Mouse (Mus musculus): ENCODE measurements around the gene Pou2f2. TPM values are rescaled to one million over a fixed set of nuclear protein-coding genes. Genes with fewer than 3 reads are reported as not detected.

Gene Pou2f2
- polyA plus RNA-seq, 1 experiment from 2014 or later, result 3.2 TPM

DNA sequence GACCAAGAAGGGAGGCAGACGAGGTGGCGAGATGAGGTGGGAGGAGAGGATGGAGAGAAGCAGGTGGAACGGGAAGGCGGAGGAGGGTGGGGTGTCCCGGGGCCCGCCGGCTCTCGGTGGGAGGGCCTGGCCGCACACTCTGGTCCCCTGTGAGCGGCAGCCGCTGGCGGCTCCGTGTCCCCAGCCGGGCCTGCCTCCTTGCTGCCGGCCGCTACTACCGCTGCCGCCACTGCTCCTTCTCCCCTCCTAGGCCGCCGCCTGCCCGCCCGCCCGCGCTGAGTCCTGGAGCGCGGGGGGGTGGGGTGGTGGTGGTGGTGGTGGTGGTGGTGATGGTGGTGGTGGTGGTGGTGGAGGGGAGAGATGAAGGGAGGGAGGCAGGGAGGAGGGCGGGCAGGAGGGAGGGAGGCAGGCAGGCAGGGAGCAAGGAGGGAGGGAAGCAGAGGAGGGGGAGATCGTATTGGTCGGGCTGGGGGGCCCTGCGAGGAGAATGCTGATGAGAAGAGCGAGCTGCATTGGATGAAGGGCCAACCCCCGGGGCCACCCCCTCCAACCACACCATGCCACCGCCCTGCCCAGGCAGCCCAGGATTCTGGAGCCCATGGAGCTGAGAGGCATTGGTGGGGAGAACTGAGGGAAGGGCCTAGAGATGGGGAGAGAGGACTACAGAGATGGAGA lies 106.7 kb downstream of the Pou2f2 start:
- WGBS, result 2% methylated on average over 22 of the region's 33 CpGs
- Histone ChIP-seq H3K9me3 (ENCODE audit: control insufficient read depth, low read length) (no peaks in the 10 kb centered on the region), H3K4me3 (ENCODE audit: low read depth, low read length) (peak overlapping the region; percentile 68), H3K4me1 (replicated peaks; ENCODE audit: control insufficient read depth, insufficient read depth, low read length) (peaks cover 32% of the 10 kb centered on the region), H3K4me2 (peak overlapping the region; percentile 96), H3K9ac (ENCODE audit: low read depth, low read length) (peak overlapping the region; percentile 78), H3K27me3 (replicated peaks; ENCODE audit: control insufficient read depth, insufficient read depth, low read length) (no peaks in the 10 kb centered on the region), H3K27ac (ENCODE audit: low read depth, low read length) (peak overlapping the region; percentile 70), H3K36me3 (ENCODE audit: control insufficient read depth, insufficient read depth, low read length) (peaks cover 4% of the 10 kb centered on the region)
- no peak for ATAC-seq (replicated peaks; ENCODE audit: low FRiP score)
- DNase-seq (ENCODE audit: low spot score), result peak; percentile 61

DNA sequence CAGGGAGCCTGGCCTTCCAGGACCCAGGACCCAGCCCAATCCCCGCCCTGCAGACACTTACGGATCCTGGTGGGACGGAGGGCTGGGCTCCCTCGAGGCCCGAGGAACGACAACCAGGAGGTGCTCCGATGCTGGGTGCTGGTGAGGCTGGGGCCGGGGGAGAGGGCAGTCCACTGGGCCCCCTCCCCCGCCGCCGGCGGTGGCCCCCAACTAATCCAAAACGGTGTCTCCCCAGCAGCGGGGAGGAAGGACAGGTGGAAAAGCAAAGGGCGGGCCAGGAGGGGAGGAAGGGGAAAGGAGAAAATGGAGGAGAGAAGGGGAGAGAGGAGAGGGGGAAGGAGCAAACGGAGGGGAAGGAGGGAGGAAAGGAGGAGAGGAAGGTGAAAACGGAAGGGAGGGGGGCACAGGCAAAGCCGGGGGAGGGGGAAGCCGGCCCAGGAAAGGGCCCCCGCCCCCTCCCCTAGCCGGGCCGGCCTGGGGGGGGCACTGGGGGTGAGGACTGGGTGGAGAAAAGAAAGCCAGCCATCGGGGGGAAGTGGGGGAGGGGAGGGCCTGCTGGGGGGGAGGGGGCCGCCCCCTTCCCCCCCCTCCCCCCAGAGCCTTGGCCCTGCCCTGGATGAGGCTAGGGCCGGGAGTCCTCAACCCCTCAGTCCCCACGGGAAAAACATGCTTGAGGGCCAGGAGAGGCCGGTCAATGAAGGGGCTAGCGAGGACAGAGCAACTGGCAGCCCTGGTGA lies 107.4 kb downstream of the Pou2f2 start, which contains the start of the genes Grik5 and Zfp574:
Gene Grik5 (minus strand): TSS at position 368 of the 737 bp plus-strand sequence.
Gene Zfp574 (plus strand): TSS at position 589 of the 737 bp plus-strand sequence.
- no peaks in the 10 kb centered on the region for H3K27me3 ChIP-seq (replicated peaks; ENCODE audit: control insufficient read depth, insufficient read depth, low read length)
- peak within 1 kb of the TSS; percentile 78 for H3K9ac ChIP-seq (ENCODE audit: low read depth, low read length)
- H3K9me3 ChIP-seq (ENCODE audit: control insufficient read depth, low read length), result no peaks in the 10 kb centered on the region
- H3K27ac ChIP-seq (ENCODE audit: low read depth, low read length), result peak within 1 kb of the TSS; percentile 70
- peak within 1 kb of the TSS; percentile 68 for H3K4me3 ChIP-seq (ENCODE audit: low read depth, low read length)
- peaks cover 8% of the 10 kb centered on the region for H3K36me3 ChIP-seq (ENCODE audit: control insufficient read depth, insufficient read depth, low read length)
- H3K4me1 ChIP-seq (replicated peaks; ENCODE audit: control insufficient read depth, insufficient read depth, low read length), result peaks cover 32% of the 10 kb centered on the region
- 4% methylated on average over 27 of the region's 28 CpGs for WGBS
- DNase-seq (ENCODE audit: low spot score) (no peak), ATAC-seq (replicated peaks; ENCODE audit: low FRiP score) (no peak)
- H3K4me2 ChIP-seq, result peak within 1 kb of the TSS; percentile 96

DNA sequence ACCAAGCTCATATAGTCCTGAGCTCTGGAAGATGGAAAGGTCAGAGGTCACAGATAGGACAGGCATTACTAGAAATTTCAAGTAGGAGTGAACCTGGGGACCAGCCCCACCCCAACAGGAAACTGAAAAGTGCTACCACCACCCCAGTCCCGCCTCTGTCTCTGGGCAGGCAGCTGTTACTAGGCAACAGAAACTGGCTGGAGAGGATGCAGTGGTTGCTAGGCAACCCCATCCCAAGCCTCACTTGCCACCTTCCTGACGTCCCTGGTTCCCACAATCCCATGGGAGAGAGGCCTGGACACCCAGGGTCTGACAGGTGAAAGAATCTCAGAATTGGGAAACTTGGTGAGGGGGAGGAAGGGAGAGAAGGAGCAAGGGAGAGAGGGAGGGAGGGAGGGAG lies 110.8 kb downstream of the Pou2f2 start:
- Histone ChIP-seq H3K4me2 (no peak overlapping the region), H3K4me3 (ENCODE audit: low read depth, low read length) (no peak overlapping the region), H3K4me1 (replicated peaks; ENCODE audit: control insufficient read depth, insufficient read depth, low read length) (peaks cover 17% of the 10 kb centered on the region), H3K36me3 (ENCODE audit: control insufficient read depth, insufficient read depth, low read length) (peaks cover 21% of the 10 kb centered on the region), H3K9me3 (ENCODE audit: control insufficient read depth, low read length) (no peaks in the 10 kb centered on the region), H3K27me3 (replicated peaks; ENCODE audit: control insufficient read depth, insufficient read depth, low read length) (no peaks in the 10 kb centered on the region), H3K9ac (ENCODE audit: low read depth, low read length) (no peak overlapping the region), H3K27ac (ENCODE audit: low read depth, low read length) (no peak overlapping the region)
- no peak for ATAC-seq (replicated peaks; ENCODE audit: low FRiP score)
- WGBS, result 71% methylated on average over 2 of the region's 2 CpGs
- no peak for DNase-seq (ENCODE audit: low spot score)

DNA sequence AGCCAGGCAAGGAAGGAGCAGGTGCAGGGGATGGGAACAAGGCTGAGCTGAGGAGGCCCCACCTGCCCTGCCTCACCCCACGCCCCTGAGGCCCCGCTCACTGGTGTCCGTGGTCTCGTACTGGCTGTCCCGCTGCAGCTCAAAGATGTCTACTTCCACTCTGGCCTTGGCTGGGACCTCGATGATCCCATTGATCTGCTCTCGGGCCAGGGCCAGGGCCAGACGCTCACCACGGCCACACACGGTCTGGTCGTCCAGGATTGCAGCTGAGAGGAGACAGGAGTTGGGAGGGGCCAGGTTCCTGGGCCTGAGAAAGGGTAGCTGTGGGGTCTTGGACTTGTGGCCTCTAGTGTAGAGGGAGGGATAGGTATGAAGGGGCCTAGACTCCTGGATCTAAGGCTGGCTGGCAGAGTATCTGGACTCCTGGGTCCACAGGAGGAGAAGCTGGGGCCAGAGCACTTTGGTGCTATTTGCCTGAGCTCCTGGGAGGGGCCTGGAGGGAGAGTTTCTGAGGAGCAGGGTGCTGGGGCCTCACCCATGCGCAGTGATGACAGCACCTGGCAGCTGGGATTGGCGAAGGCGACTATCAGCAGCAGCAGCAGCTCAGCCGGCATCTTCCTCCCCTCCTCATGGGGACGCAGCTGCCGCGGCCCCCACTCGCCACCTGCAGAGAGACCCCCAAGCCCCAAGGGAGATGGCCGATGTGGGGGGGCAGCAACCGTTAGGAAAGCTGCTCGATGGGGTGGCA lies 111.4 kb downstream of the Pou2f2 start:
- ATAC-seq (replicated peaks; ENCODE audit: low FRiP score) (no peak), DNase-seq (ENCODE audit: low spot score) (no peak)
- WGBS, result 86% methylated on average over 22 of the region's 22 CpGs
- Histone ChIP-seq H3K4me1 (replicated peaks; ENCODE audit: control insufficient read depth, insufficient read depth, low read length) (peaks cover 10% of the 10 kb centered on the region), H3K4me3 (ENCODE audit: low read depth, low read length) (no peak overlapping the region), H3K9me3 (ENCODE audit: control insufficient read depth, low read length) (no peaks in the 10 kb centered on the region), H3K4me2 (no peak overlapping the region), H3K27me3 (replicated peaks; ENCODE audit: control insufficient read depth, insufficient read depth, low read length) (no peaks in the 10 kb centered on the region), H3K36me3 (ENCODE audit: control insufficient read depth, insufficient read depth, low read length) (peaks cover 26% of the 10 kb centered on the region), H3K27ac (ENCODE audit: low read depth, low read length) (no peak overlapping the region), H3K9ac (ENCODE audit: low read depth, low read length) (no peak overlapping the region)

DNA sequence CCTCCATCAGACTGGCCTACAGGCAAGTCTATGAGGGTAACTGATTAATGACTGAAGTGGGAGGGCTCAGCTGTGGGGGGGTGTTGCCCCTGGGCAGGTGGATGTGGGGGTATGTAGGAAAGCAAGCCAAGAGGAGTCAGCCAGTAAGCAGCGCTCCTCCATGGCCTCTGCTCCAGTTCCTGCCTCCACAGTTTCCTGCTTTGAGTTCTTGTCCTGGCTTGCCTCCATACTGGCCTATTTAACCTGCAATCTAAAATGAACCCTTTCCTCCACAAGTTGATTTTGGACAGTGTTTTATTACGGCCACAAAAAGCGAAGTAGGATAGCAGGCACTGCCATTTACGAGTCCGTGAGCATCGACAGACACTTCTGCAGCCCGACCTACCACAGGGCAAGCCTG lies 112.2 kb downstream of the Pou2f2 start:
- Histone ChIP-seq H3K27me3 (replicated peaks; ENCODE audit: control insufficient read depth, insufficient read depth, low read length) (no peaks in the 10 kb centered on the region), H3K4me3 (ENCODE audit: low read depth, low read length) (no peak overlapping the region), H3K36me3 (ENCODE audit: control insufficient read depth, insufficient read depth, low read length) (peaks cover 33% of the 10 kb centered on the region), H3K9me3 (ENCODE audit: control insufficient read depth, low read length) (no peaks in the 10 kb centered on the region), H3K4me2 (no peak overlapping the region), H3K9ac (ENCODE audit: low read depth, low read length) (no peak overlapping the region), H3K27ac (ENCODE audit: low read depth, low read length) (no peak overlapping the region), H3K4me1 (replicated peaks; ENCODE audit: control insufficient read depth, insufficient read depth, low read length) (peaks cover 9% of the 10 kb centered on the region)
- no peak for DNase-seq (ENCODE audit: low spot score)
- no peak for ATAC-seq (replicated peaks; ENCODE audit: low FRiP score)
- WGBS, result 89% methylated on average over 7 of the region's 7 CpGs

DNA sequence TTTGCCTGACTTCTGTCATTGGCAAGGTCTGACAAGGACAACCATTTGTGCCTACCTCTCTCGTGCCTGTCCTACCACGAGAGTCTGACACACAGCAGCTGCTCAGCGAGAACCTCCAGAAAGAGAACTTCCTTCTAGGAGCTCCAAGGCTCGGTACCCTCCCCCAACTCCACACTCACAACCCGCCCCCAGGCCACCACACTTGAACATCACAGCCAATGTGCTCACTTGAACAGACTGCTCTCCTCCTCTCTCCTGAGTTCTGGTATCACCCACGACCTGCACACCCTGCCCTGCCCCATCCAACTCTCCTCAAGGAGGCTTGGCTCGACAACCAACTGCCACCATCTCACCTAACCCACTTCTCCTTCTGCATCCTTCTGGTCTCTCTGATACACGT lies 115.6 kb downstream of the Pou2f2 start:
- WGBS, result 56% methylated on average over 8 of the region's 8 CpGs
- Histone ChIP-seq H3K36me3 (ENCODE audit: control insufficient read depth, insufficient read depth, low read length) (peaks cover 34% of the 10 kb centered on the region), H3K4me3 (ENCODE audit: low read depth, low read length) (no peak overlapping the region), H3K27me3 (replicated peaks; ENCODE audit: control insufficient read depth, insufficient read depth, low read length) (no peaks in the 10 kb centered on the region), H3K4me2 (no peak overlapping the region), H3K9ac (ENCODE audit: low read depth, low read length) (no peak overlapping the region), H3K9me3 (ENCODE audit: control insufficient read depth, low read length) (no peaks in the 10 kb centered on the region), H3K4me1 (replicated peaks; ENCODE audit: control insufficient read depth, insufficient read depth, low read length) (no peaks in the 10 kb centered on the region), H3K27ac (ENCODE audit: low read depth, low read length) (no peak overlapping the region)
- ATAC-seq (replicated peaks; ENCODE audit: low FRiP score) (no peak), DNase-seq (ENCODE audit: low spot score) (no peak)

DNA sequence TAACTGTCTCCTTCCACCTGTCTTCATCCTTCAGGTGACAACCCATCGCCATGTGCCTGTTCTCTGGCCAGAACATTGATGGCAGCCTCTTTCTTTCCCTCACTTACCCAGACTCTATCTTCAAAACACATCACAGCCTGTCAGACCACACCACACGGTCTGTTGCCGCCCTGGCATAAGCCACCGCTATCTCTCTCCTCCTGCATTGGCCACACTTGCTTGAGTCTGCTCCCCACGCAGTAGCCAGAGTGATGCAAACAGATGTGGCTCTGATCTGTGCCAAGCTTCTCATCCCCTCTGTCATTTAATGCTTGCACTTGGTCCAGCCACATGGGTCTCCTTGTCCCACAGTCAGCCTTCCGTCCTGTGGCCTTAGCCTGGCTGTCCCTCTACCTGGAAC lies 116.2 kb downstream of the Pou2f2 start:
- DNase-seq (ENCODE audit: low spot score) (no peak), ATAC-seq (replicated peaks; ENCODE audit: low FRiP score) (no peak)
- no peak overlapping the region for H3K9ac ChIP-seq (ENCODE audit: low read depth, low read length)
- no peaks in the 10 kb centered on the region for H3K9me3 ChIP-seq (ENCODE audit: control insufficient read depth, low read length)
- 86% methylated on average over 6 of the region's 6 CpGs for WGBS
- H3K36me3 ChIP-seq (ENCODE audit: control insufficient read depth, insufficient read depth, low read length), result peaks cover 39% of the 10 kb centered on the region
- no peak overlapping the region for H3K27ac ChIP-seq (ENCODE audit: low read depth, low read length)
- no peak overlapping the region for H3K4me3 ChIP-seq (ENCODE audit: low read depth, low read length)
- no peaks in the 10 kb centered on the region for H3K27me3 ChIP-seq (replicated peaks; ENCODE audit: control insufficient read depth, insufficient read depth, low read length)
- H3K4me2 ChIP-seq, result no peak overlapping the region
- no peaks in the 10 kb centered on the region for H3K4me1 ChIP-seq (replicated peaks; ENCODE audit: control insufficient read depth, insufficient read depth, low read length)

DNA sequence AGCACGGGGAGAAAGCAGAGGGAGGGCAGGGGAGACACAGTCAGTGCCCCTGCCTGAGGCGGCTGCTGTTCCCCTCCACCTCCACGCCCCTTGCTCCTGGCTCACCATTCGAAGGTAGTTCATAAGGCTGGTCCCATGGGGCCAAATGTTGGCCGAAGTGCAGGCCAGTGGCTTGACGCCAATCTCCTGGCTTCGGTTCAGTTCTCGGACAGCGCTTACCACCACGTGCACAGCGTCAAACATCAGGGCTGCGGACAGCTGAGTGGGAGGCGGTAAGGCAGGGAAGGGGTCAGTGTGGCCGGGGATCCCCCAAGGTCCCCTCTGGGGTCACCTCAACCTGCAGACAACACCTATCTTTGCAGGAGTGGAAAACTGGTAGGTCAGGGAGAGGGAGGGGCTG lies 120.7 kb downstream of the Pou2f2 start:
- ATAC-seq (replicated peaks; ENCODE audit: low FRiP score) (no peak), DNase-seq (ENCODE audit: low spot score) (no peak)
- no peaks in the 10 kb centered on the region for H3K4me1 ChIP-seq (replicated peaks; ENCODE audit: control insufficient read depth, insufficient read depth, low read length)
- WGBS, result 85% methylated on average over 14 of the region's 14 CpGs
- peaks cover 27% of the 10 kb centered on the region for H3K36me3 ChIP-seq (ENCODE audit: control insufficient read depth, insufficient read depth, low read length)
- no peak overlapping the region for H3K4me2 ChIP-seq
- no peaks in the 10 kb centered on the region for H3K27me3 ChIP-seq (replicated peaks; ENCODE audit: control insufficient read depth, insufficient read depth, low read length)
- H3K9me3 ChIP-seq (ENCODE audit: control insufficient read depth, low read length), result no peaks in the 10 kb centered on the region
- no peak overlapping the region for H3K9ac ChIP-seq (ENCODE audit: low read depth, low read length)
- no peak overlapping the region for H3K27ac ChIP-seq (ENCODE audit: low read depth, low read length)
- H3K4me3 ChIP-seq (ENCODE audit: low read depth, low read length), result no peak overlapping the region
